Mouse (Mus musculus): ENCODE data around the gene Rpa1.

GRCm38 (mm10) chr11:75343096-75343495 is 5.0 kb downstream of the Rpa1 start:
- TF ChIP-seq CTCF (IDR thresholded peaks at IDR 0.05; ENCODE audit: low read depth), result no peak
- TF ChIP-seq EP300 (IDR thresholded peaks at IDR 0.05; ENCODE audit: low read depth), result no peak
